Mouse (Mus musculus) heart, adult 2 months (tissue): ENCODE measurements around the gene Gch1.
"Not testable (repeated sequence)": the region's sequence is repeated elsewhere in the genome, so short reads cannot be mapped to it uniquely, and the experiment has no call there.

Experiments used
- CTCF ChIP-seq: fragments of 200-600 bp; IDR thresholded peaks from 2 replicates; pipeline ENCODE4 v1.8.1; 2022; ENCODE audit warnings: antibody characterized with exemption, mild to moderate bottlenecking, moderate library complexity
- EP300 ChIP-seq: fragments of 200-500 bp; IDR thresholded peaks from 2 replicates; pipeline ENCODE4 v1.6.1; 2011; ENCODE audit warnings: low read depth, low read length, control low read depth; ENCODE audit not compliant: insufficient read depth

DNA sequence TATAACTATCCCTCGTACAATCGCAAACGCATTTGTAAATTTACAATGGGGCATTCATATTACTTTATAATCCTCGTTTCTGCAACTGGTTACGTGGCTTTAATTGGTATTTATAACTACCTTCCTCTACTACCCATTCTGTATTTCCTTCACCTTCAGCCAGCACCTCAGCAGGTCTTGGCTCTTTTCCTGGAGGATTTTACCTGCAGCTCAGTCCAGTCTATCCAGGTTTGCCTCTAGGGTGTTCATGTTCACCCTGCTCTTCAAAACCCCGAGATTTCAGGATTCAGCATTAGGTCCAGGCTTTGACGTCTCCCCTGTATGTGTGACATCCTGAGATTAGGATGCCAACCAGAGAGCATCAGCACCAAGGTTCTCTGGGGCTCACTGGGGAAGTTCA, 78.8 kb downstream of the Gch1 start:
- not testable (repeated sequence) for TF ChIP-seq CTCF, EP300
